Mouse (Mus musculus): ENCODE results near the gene 0610010K14Rik. TPM values are rescaled to one million over a fixed set of nuclear protein-coding genes. Genes with fewer than 3 reads are reported as not detected.

The 0610010K14Rik gene
- total and polyA plus RNA-seq, 3 experiments: 27.7 to 153 (median 75.2) TPM

- Histone ChIP-seq H3K9ac (ENCODE audit: insufficient read depth, low read depth) (no peak overlapping the region), H3K79me2 (replicated peaks; ENCODE audit: control insufficient read depth, extremely low read depth, insufficient read depth, poor library complexity, severe bottlenecking) (no peaks in the 10 kb centered on the region), H3K27ac (ENCODE audit: insufficient read depth, low read depth) (no peak overlapping the region), H3K4me1 (ENCODE audit: control insufficient read depth in 1 of 2, insufficient read depth in 2 of 2) (no peaks in the 10 kb centered on the region), H3K36me3 (replicated peaks in 1 of 2; ENCODE audit: control insufficient read depth in 1 of 2, insufficient read depth in 1 of 2, low read length in 1 of 2) (no peaks in the 10 kb centered on the region), H3K9me3 (replicated peaks; ENCODE audit: low read length) (no peaks in the 10 kb centered on the region), H3K4me2 (ENCODE audit: insufficient read depth, low read depth, poor library complexity, severe bottlenecking) (no peak overlapping the region), H3K27me3 (replicated peaks) (peaks cover 78% of the 10 kb centered on the region), H3K4me3 (replicated peaks in 1 of 3; ENCODE audit: low read depth in 2 of 3, low read length in 2 of 3, poor library complexity in 1 of 3) (no peak overlapping the region)
- in situ Hi-C loops (cut with MboI; ENCODE audit: low pct_ligation_motif_present, low pct_unique_long_range_greater_than_20kb, low sequenced_read_pairs) (loop anchor here (5.0 to 25.0 kb wide), 3 partner anchors 70 to 515 kb away; partner anchors contain the start of genes 4930544D05Rik, Chrne and Zfp3), dilution Hi-C loops (cut with MboI; ENCODE audit: extremely low pct_ligation_motif_present, extremely low pct_unique_long_range_greater_than_20kb, low sequenced_read_pairs) (no loop called here)
- DNase-seq (ENCODE audit: extremely low read depth): peak; percentile 82
- TF ChIP-seq ZNF384 (IDR thresholded peaks at IDR 0.05; ENCODE audit: low read depth, low read length): no peak
- TF ChIP-seq RAD21 (IDR thresholded peaks at IDR 0.05; ENCODE audit: low read depth, low read length): peak; percentile 59
- no peak for TF ChIP-seq JUN (IDR thresholded peaks at IDR 0.05; ENCODE audit: insufficient read depth, low read depth, low read length)
- TF ChIP-seq CTCF (conservative IDR thresholded peaks at IDR 0.05 in 1 of 2, IDR thresholded peaks at IDR 0.05 in 1 of 2; ENCODE audit: low read depth in 2 of 2, low read length in 2 of 2): peak; percentile 87 to 98
- peak; percentile 70 for TF ChIP-seq SMC3 (IDR thresholded peaks at IDR 0.05; ENCODE audit: low read depth, low read length)
These were observed 9.6 kb upstream of the 0610010K14Rik start for GRCm38 (mm10) chr11:70247136-70247845.

GRCm38 (mm10) chr11:70242591-70242990, 4.9 kb upstream of the 0610010K14Rik start:
- H3K4me1 ChIP-seq (ENCODE audit: control insufficient read depth in 1 of 2, insufficient read depth in 2 of 2): peaks cover 0 to 9% of the 10 kb centered on the region in 2 experiments; a peak in 2 of 4 replicates
- dilution Hi-C loops (cut with MboI; ENCODE audit: extremely low pct_ligation_motif_present, extremely low pct_unique_long_range_greater_than_20kb, low sequenced_read_pairs) (no loop called here), in situ Hi-C loops (cut with MboI; ENCODE audit: low pct_ligation_motif_present, low pct_unique_long_range_greater_than_20kb, low sequenced_read_pairs) (loop anchor here (25.0 kb wide), 2 partner anchors 370 to 520 kb away; partner anchors contain the start of genes 4930544D05Rik, Chrne and Zfp3)
- H3K4me3 ChIP-seq (replicated peaks in 1 of 3; ENCODE audit: low read depth in 2 of 3, low read length in 2 of 3, poor library complexity in 1 of 3): no peak overlapping the region
- no peak overlapping the region for H3K4me2 ChIP-seq (ENCODE audit: insufficient read depth, low read depth, poor library complexity, severe bottlenecking)
- no peaks in the 10 kb centered on the region for H3K36me3 ChIP-seq (replicated peaks in 1 of 2; ENCODE audit: control insufficient read depth in 1 of 2, insufficient read depth in 1 of 2, low read length in 1 of 2)
- H3K79me2 ChIP-seq (replicated peaks; ENCODE audit: control insufficient read depth, extremely low read depth, insufficient read depth, poor library complexity, severe bottlenecking): peaks cover 12% of the 10 kb centered on the region
- no peak for TF ChIP-seq RAD21 (IDR thresholded peaks at IDR 0.05; ENCODE audit: low read depth, low read length)
- TF ChIP-seq MEF2A (IDR thresholded peaks at IDR 0.05; ENCODE audit: borderline replicate concordance, low read depth, low read length): no peak
- TF ChIP-seq USF1 (IDR thresholded peaks at IDR 0.05; ENCODE audit: low read depth, low read length): no peak
- no peak for TF ChIP-seq MAX (IDR thresholded peaks at IDR 0.05; ENCODE audit: low read length)
- TF ChIP-seq GABPA (IDR thresholded peaks at IDR 0.05; ENCODE audit: insufficient replicate concordance, low read depth, low read length): no peak
- no peak for TF ChIP-seq UBTF (IDR thresholded peaks at IDR 0.05; ENCODE audit: low read depth, low read length)
- TF ChIP-seq ZC3H11A (IDR thresholded peaks at IDR 0.05; ENCODE audit: low read depth, low read length): no peak
- TF ChIP-seq MAZ (IDR thresholded peaks at IDR 0.05; ENCODE audit: low read depth, low read length): no peak
- no peak for TF ChIP-seq USF2 (conservative IDR thresholded peaks at IDR 0.05; ENCODE audit: low read depth, low read length)
- no peak for TF ChIP-seq NRF1 (IDR thresholded peaks at IDR 0.05; ENCODE audit: low read depth, low read length)
- TF ChIP-seq E2F4 (IDR thresholded peaks at IDR 0.05; ENCODE audit: insufficient replicate concordance, low read depth, low read length): no peak
- TF ChIP-seq JUN (IDR thresholded peaks at IDR 0.05; ENCODE audit: insufficient read depth, low read depth, low read length): no peak
- no peak for TF ChIP-seq CHD1 (IDR thresholded peaks at IDR 0.05; ENCODE audit: low read depth, low read length)
- no peak for TF ChIP-seq KAT2A (IDR thresholded peaks at IDR 0.05; ENCODE audit: insufficient replicate concordance, low read length)
- no peak overlapping the region for H3K27ac ChIP-seq (ENCODE audit: insufficient read depth, low read depth)
- H3K9me3 ChIP-seq (replicated peaks; ENCODE audit: low read length): no peaks in the 10 kb centered on the region
- peaks cover 33% of the 10 kb centered on the region for H3K27me3 ChIP-seq (replicated peaks)
- DNase-seq (ENCODE audit: extremely low read depth): no peak
- H3K9ac ChIP-seq (ENCODE audit: insufficient read depth, low read depth): no peak overlapping the region

All from CH12.LX (cell line).